In genomic region chr6:119042803-119043202, GRCm38 (mm10) we compare ENCODE assay signal across 25 mouse cellular contexts.
"Had no signal": no experiment of that assay in that cellular context is flagged by ENCODE, and none has a peak within 500 bp of the region (broad histone marks: within the 10 kb centered on the region; RNA-seq: fewer than 3 reads in every experiment).

No protein-coding gene starts in this region.

- H3K9me3 ChIP-seq: heart, embryonic 10.5 days; heart, embryonic 12.5 days; hindbrain, embryonic 10.5 days; hindbrain, embryonic 12.5 days; intestine, embryonic 15.5 days; limb, embryonic 10.5 days; limb, embryonic 12.5 days had no signal

- DNase-seq: gastrocnemius, adult 2 months; gastrocnemius, postnatal 10 days; gastrocnemius, postnatal 25 days; heart, adult 18-20 months; heart, postnatal 10 days; heart, postnatal 4 days; kidney, adult 18-20 months; kidney, adult 8-10 months; kidney, postnatal 10 days; kidney, postnatal 25 days; kidney, postnatal 4 days; liver had no signal

- H3K4me2 ChIP-seq: heart, embryonic 12.5 days; hindbrain, embryonic 12.5 days; hindbrain, embryonic 14.5 days; intestine, embryonic 15.5 days; limb, embryonic 12.5 days had no signal

- ATAC-seq: hindbrain, embryonic 16.5 days; inflammation-experienced regulatory T-cells, adult 6 months; intestine, embryonic 15.5 days; intestine, postnatal 0 days had no signal

- H3K27ac ChIP-seq: gastrocnemius, adult 2 months; heart, embryonic 10.5 days; hindbrain, embryonic 10.5 days; hindbrain, embryonic 12.5 days; hindbrain, embryonic 14.5 days; intestine, embryonic 15.5 days; left cerebral cortex, adult 2 months had no signal

- H3K27me3 ChIP-seq: heart, embryonic 12.5 days; hindbrain, embryonic 12.5 days; intestine, embryonic 15.5 days; limb, embryonic 12.5 days had no signal

- H3K36me3 ChIP-seq: heart, embryonic 10.5 days; heart, embryonic 12.5 days; hindbrain, embryonic 10.5 days; hindbrain, embryonic 12.5 days; intestine, embryonic 15.5 days; limb, embryonic 10.5 days; limb, embryonic 12.5 days had no signal

- H3K4me3 ChIP-seq: gastrocnemius, adult 2 months; heart, embryonic 10.5 days; heart, embryonic 12.5 days; hindbrain, embryonic 10.5 days; hindbrain, embryonic 12.5 days; intestine, embryonic 15.5 days; layer of hippocampus, adult 2 months; left cerebral cortex, adult 2 months; limb, embryonic 10.5 days; limb, embryonic 12.5 days had no signal

- H3K4me1 ChIP-seq: hindbrain, embryonic 12.5 days; intestine, embryonic 15.5 days had no signal

- H3K9ac ChIP-seq: heart, embryonic 12.5 days; hindbrain, embryonic 12.5 days; hindbrain, embryonic 14.5 days; intestine, embryonic 15.5 days; limb, embryonic 12.5 days had no signal
